Mouse (Mus musculus): ENCODE results near the gene Sh3rf3. TPM values are rescaled to one million over a fixed set of nuclear protein-coding genes. Genes with fewer than 3 reads are reported as not detected.

Gene Sh3rf3
- total RNA-seq (2021): 10 to 100 TPM; 29.2 to 32.6 TPM
- long read RNA-seq, full-length matches to known transcripts: 2 of 16 reads
- long read RNA-seq, partial matches to known transcripts: 10 of 16 reads
- long read RNA-seq, other reads (novel, unspliced or antisense): 4 of 16 reads

GRCm38 (mm10) chr10:58813081-58813800 lies at the start of gene Sh3rf3:
Sh3rf3 (plus strand) TSS chr10:58813359.
- DNase-seq (ENCODE audit: low spot score in 2 of 2): peak in 1 of 2 experiments; percentile 35

GRCm38 (mm10) chr10:58788486-58789274 lies 24.5 kb upstream of the Sh3rf3 start:
- DNase-seq (ENCODE audit: low spot score in 2 of 2): no peak

GRCm38 (mm10) chr10:58797555-58797954 lies 15.6 kb upstream of the Sh3rf3 start:
- peak in 1 of 2 experiments; percentile 16 for DNase-seq (ENCODE audit: low spot score in 2 of 2)

DNA sequence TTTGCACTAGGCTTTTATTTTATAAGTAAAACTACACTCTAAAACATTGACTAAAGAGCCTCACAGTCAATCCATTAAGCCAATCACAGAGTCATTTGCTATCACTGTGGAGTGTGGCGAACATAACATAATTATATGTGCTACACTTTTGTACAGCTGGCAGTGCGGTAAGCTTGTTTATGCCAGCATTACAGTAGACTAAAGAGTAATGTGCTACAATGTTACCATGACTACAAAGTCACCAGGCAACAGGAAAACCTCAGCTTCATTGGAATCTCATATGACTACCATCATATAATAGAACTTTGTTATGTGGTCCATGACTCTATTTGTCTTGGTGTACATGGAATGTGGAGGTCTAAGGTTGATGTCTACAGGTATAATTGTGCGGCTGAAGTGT lies 15.0 kb upstream of the Sh3rf3 start:
- DNase-seq (ENCODE audit: low spot score in 2 of 2): peak in 1 of 2 experiments; percentile 58

DNA sequence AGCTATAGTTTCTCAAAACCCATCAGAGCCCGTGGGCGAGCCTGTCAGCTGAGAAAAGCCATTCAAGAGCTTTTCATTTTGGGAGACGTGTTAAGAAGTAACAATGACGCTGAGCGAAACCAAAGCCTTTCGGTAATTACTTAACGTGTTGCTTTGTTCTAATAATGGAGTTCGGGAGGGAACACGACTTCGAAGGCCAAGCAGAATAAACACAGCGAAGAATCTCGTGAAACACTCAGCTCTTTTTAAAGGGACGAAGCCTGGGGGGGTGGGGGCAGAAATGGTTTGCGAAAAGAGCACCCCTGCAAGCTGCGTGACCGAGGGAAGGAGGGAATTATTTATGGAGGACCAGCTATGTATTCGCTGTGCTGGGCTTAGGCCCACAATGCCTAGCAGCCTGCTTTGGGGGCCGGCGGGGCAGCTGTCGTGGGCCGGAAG lies 12.1 kb upstream of the Sh3rf3 start:
- DNase-seq (ENCODE audit: low spot score in 2 of 2): peak in 1 of 2 experiments; percentile 44

DNA sequence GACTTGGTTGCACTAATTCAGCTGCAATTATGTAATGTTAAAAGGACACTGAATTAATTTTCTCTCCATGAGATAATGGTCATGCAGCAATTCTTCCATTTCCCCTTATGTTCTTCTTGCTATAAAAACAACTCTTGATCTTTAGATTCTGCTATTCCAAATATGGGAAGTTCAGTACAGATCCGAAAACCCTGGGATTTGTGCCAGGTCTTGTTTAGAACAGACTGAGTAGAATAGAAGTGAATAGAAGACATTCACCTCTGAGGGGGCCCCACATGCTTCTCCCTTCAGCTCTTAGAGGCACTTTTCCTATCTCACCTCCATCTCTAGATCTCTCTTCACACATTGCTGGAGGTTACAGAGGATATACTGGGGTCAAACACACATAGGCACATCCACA lies 10.8 kb upstream of the Sh3rf3 start:
- DNase-seq (ENCODE audit: low spot score in 2 of 2): peak in 1 of 2 experiments; percentile 14

DNA sequence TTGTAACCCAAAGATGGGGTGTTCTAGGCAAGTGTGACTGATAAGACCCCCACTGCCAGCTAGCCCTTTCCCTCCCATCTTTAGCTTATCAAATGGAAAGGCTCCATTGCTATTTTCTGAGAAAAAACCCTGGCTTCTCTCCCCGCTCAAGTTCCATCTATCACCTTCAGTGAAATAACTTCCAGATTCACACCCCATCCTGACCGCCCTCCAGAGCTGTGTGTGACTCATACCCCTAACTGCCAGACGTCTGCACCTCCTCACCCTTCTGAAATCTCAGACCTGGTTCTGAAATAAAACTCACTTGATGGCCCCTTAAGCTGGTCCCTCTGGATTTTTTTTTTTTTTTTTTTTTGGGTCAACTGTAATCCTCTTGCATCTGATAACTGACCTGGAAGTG lies 5.2 kb upstream of the Sh3rf3 start:
- no peak for DNase-seq (ENCODE audit: low spot score in 2 of 2)

DNA sequence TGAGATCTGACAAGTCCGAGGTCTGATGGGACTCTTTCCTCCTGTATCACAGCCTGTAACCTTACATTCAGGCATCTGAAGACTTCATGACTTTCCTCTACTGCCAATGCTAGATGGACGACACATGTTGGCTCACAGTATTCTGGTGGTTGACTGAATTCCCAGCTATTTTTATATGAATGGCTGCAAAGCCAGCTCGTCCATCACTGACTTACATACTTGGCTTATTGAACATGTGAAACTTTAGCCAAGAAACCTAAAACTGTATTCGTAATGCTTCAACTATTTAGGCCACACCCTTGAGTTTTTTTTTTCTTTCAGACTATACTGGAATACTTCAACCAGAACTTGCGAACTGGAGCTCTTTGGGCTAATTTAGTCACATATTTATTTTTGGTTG lies 3.0 kb upstream of the Sh3rf3 start:
- no peak for DNase-seq (ENCODE audit: low spot score in 2 of 2)

DNA sequence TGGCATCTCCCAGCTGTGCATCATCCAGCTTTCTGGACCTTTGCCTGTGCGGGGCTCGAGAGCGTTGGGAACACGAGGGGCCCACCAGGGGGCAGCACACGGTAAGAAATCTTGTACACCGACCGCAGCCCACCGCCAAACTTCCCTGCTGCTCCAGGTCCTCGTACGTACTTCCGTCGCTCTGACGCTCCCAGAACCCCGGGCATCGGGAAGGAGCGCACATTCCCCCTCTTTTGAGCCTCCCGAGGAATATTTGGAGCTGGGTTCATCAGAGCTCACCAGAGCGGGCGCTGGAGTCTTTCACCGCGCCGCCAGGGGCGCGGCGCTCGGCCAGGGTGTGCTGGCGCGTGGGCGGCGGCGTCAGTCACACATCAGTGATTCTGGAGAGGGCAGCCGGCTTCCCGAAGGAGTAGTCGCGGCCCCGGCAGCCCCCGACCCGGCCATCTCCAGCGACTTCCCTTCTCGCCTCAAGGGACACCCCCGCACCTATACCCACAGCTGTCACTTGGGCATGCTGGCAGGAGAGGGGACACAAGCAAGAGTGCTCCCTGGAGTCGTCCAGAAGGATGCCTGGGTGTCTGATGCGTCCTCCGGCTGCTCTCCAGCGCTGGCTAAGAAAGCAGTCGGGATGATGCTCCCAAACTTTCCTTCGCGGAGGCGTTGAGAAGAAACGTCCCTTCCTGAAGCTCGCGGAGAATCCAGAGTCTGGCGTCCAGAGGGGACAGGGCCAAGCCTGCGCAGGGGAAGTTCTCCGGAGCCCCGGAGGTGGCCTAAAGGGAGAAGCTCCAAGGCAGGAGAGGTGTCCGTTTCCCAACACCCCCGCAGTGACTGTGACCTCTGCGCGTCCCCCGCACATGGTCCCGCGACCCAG lies 714 bp upstream of the Sh3rf3 start:
- DNase-seq (ENCODE audit: low spot score in 2 of 2): peak; percentile 81 to 94

DNA sequence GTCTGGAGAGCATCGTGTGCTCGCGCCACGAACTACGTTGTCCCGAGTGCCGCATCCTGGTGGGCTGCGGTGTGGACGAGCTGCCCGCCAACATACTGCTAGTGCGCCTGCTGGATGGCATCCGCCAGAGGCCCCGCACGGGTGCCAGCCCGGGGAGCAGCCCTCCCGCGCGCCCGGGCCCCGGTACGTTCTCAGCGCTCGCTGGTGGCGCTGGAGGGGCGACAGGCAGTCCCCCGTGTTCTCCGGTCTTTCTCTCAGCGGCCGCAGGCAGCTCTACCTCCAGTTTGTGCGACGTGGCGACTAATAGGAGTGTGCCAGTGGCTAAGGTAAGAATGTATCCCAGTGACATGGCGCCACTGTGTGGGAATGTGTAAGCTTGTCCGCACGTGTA lies 637 bp downstream of the Sh3rf3 start:
- peak in 1 of 2 experiments; percentile 44 for DNase-seq (ENCODE audit: low spot score in 2 of 2)

GRCm38 (mm10) chr10:58814486-58814885 lies 1.3 kb downstream of the Sh3rf3 start:
- no peak for DNase-seq (ENCODE audit: low spot score in 2 of 2)

- DNase-seq (ENCODE audit: low spot score in 2 of 2): no peak
Measured at GRCm38 (mm10) chr10:58824016-58824568, 10.9 kb downstream of the Sh3rf3 start.

DNA sequence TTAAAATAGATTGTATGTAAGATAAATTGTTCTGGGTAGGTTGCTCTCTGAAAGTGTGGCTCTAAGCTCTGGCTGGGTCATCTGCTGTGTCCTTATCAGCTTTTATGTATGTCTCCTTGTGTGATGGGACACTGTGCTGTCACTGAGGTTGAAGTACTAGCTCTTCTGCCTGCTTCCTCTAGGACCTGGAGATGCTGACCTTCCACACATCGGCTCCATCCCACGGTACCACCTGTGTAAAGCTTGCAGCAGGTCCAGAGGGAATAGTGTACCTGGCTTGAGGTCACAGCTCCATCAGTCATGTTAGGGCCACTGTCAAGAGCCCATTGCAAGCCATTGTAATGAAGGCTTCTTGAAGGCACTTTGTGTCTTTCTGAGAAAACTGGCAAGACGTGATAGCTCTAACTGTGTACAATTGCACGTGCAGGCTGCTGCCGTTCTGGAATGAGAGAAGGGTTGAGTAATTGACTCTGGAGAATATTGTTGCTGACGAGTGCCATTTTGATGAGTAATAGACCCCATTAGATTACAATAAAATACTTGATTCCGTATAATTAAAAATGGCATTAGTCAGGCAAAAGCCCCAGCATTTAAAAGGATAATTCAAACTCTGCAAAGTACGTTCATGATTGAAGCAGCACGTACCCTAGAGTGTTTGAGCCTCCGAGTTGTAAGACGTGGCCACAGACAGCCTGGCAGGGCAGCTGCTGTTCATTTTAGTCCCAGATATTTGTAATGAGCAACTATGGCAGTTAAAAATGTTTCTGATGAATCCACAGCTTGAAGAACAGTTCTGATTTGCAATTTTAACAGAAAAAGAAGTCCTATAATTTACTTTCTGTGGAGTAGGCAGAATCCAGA lies 16.3 kb downstream of the Sh3rf3 start:
- DNase-seq (ENCODE audit: low spot score in 2 of 2): peak in 1 of 2 experiments; percentile 62

GRCm38 (mm10) chr10:58833146-58833545 lies 20.0 kb downstream of the Sh3rf3 start:
- DNase-seq (ENCODE audit: low spot score in 2 of 2): no peak

GRCm38 (mm10) chr10:58833741-58834178 lies 20.6 kb downstream of the Sh3rf3 start:
- no peak for DNase-seq (ENCODE audit: low spot score in 2 of 2)

DNA sequence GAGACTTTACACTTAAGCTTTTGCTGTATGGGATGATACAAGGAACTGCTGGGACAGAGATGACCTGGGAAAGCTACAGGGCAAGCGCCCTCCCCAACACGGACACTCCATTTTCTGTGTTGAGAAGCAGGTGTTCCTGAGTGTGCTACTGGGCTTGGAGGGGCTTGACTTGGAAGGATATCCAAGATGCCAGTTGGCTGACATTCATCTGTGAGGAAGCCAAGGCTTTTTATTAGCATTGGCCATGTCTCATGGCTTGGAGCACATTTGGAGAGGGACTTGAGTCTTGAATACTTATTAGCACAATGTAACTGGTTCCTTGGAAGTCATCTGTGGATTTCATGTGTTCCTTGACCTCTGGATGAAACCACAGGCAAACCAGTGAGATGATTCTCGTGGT lies 23.2 kb downstream of the Sh3rf3 start:
- no peak for DNase-seq (ENCODE audit: low spot score in 2 of 2)

DNA sequence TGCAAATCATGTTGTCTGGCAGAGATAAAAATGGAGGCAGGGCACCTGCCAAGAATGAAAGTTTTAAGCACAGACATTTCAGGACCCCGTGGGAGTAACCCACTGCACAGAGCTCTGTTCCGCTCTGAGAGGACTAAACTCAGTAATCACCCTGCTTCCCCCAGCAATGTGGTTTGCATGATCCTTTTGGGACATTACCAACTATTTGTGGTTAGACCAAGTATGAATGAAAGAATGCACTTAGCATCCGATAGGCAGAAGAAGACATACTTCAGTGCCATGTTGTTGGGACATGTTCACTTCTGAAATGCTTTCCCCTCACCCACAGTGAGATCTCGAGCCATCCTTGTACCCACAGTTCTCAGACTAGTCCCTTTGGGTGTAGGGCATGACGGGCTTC lies 24.3 kb downstream of the Sh3rf3 start:
- no peak for DNase-seq (ENCODE audit: low spot score in 2 of 2)

DNA sequence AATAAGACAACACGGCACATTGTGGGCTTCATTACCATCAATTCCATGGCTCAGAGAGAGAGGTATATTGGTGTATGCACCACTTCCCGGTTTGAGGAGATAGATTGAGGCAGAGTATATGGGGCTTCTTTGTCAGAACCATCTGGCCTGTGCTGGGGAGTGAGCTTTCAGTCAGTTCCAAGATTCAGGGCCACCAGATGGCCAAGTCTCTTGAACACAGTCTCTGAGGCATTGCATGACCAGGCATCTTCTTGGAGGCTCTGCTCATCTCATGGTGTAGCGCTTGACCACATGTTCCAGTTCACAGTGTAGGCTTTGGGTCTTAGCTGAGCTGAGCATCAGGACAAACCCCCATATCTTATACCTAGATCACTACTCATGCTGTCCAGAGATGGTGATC lies 28.8 kb downstream of the Sh3rf3 start:
- no peak for DNase-seq (ENCODE audit: low spot score in 2 of 2)

- no peak for DNase-seq (ENCODE audit: low spot score in 2 of 2)
Measured at GRCm38 (mm10) chr10:58843100-58843499, 29.9 kb downstream of the Sh3rf3 start.

- DNase-seq (ENCODE audit: low spot score in 2 of 2): no peak
Measured at GRCm38 (mm10) chr10:58848127-58848526, 35.0 kb downstream of the Sh3rf3 start.
